Mouse (Mus musculus): ENCODE results near the gene Scaf1.

GRCm38 (mm10) chr7:44986192-44986878, 29.8 kb downstream of the Scaf1 start, which contains the start of gene Prmt1:
- TF ChIP-seq CTCF (IDR thresholded peaks at IDR 0.05 in 2 of 3, conservative IDR thresholded peaks at IDR 0.05 in 1 of 3; ENCODE audit: control insufficient read depth in 1 of 3, insufficient read depth in 1 of 3, low read depth in 2 of 3, low read length in 3 of 3, poor library complexity in 1 of 3, severe bottlenecking in 1 of 3): no peak
- peak; percentile 71 for TF ChIP-seq TBP (IDR thresholded peaks at IDR 0.05; ENCODE audit: low read depth, low read length)

Data from MEL (cell line).